Mouse (Mus musculus): ENCODE results near the gene Ltb. TPM values are rescaled to one million over a fixed set of nuclear protein-coding genes. Genes with fewer than 3 reads are reported as not detected.

The Ltb gene
- polyA plus RNA-seq, 1 experiment: 0.05 TPM

GRCm38 (mm10) chr17:35195631-35196320 is 1.5 kb downstream of the Ltb start:
- Histone ChIP-seq H3K27me3 (ENCODE audit: control insufficient read depth, insufficient read depth, insufficient read length) (no peaks in the 10 kb centered on the region), H3K4me3 (peak overlapping the region; percentile 16), H3ac (ENCODE audit: control insufficient read depth, insufficient read length) (peak overlapping the region; percentile 45), H3K79me2 (ENCODE audit: control insufficient read depth, insufficient read depth) (no peaks in the 10 kb centered on the region), H3K36me3 (ENCODE audit: control insufficient read depth, insufficient read depth) (no peaks in the 10 kb centered on the region), H3K4me2 (ENCODE audit: low read depth) (peak overlapping the region; percentile 87)
- TF ChIP-seq TCF3 (IDR thresholded peaks at IDR 0.05; ENCODE audit: insufficient read length, low read depth) (no peak), MYOD1 (IDR thresholded peaks at IDR 0.05; ENCODE audit: control insufficient read depth in 1 of 3, insufficient read length in 2 of 3, low read depth in 2 of 3) (peak in 1 of 3 experiments; percentile 16), MYOG (IDR thresholded peaks at IDR 0.05; ENCODE audit: control insufficient read depth in 1 of 3, insufficient read depth in 1 of 3, insufficient read length in 2 of 3, low read depth in 2 of 3) (peak in 2 of 3 experiments; percentile 8 to 34)

- no peaks in the 10 kb centered on the region for H3K27me3 ChIP-seq (ENCODE audit: control insufficient read depth, insufficient read depth, insufficient read length)
These were observed 2.0 kb downstream of the Ltb start for GRCm38 (mm10) chr17:35196321-35196641.

GRCm38 (mm10) chr17:35197126-35197525 is 2.9 kb downstream of the Ltb start:
- TF ChIP-seq E2F4 (IDR thresholded peaks at IDR 0.05; ENCODE audit: insufficient read depth) (no peak), POLR2A (IDR thresholded peaks at IDR 0.05; ENCODE audit: insufficient read length, low read depth) (no peak), MAX (IDR thresholded peaks at IDR 0.05; ENCODE audit: low read depth) (no peak), SRF (IDR thresholded peaks at IDR 0.05; ENCODE audit: control insufficient read depth, insufficient read length, low read depth) (no peak), TCF3 (IDR thresholded peaks at IDR 0.05; ENCODE audit: insufficient read length, low read depth) (no peak), MYOD1 (IDR thresholded peaks at IDR 0.05; ENCODE audit: control insufficient read depth in 1 of 3, insufficient read length in 2 of 3, low read depth in 2 of 3) (no peak), TCF12 (IDR thresholded peaks at IDR 0.05; ENCODE audit: insufficient read depth, poor library complexity, severe bottlenecking) (no peak), MYOG (IDR thresholded peaks at IDR 0.05; ENCODE audit: control insufficient read depth in 1 of 3, insufficient read depth in 1 of 3, insufficient read length in 2 of 3, low read depth in 2 of 3) (no peak), CEBPB (IDR thresholded peaks at IDR 0.05; ENCODE audit: insufficient read depth, poor library complexity, severe bottlenecking) (no peak), USF1 (IDR thresholded peaks at IDR 0.05; ENCODE audit: low read depth) (no peak), REST (IDR thresholded peaks at IDR 0.05; ENCODE audit: insufficient read depth, insufficient read length) (no peak), POLR2AphosphoS2 (IDR thresholded peaks at IDR 0.05; ENCODE audit: insufficient read length, low read depth) (no peak)
- H3K27me3 ChIP-seq (ENCODE audit: control insufficient read depth, insufficient read depth, insufficient read length): no peaks in the 10 kb centered on the region
- H3K4me2 ChIP-seq (ENCODE audit: low read depth): no peak overlapping the region
- H3K79me2 ChIP-seq (ENCODE audit: control insufficient read depth, insufficient read depth): no peaks in the 10 kb centered on the region
- H3K4me3 ChIP-seq: no peak overlapping the region
- no peak overlapping the region for H3ac ChIP-seq (ENCODE audit: control insufficient read depth, insufficient read length)
- H3K36me3 ChIP-seq (ENCODE audit: control insufficient read depth, insufficient read depth): no peaks in the 10 kb centered on the region

More at GRCm38 (mm10) chr17:35196321-35196641, 2.0 kb downstream of the Ltb start:
- Histone ChIP-seq H3K79me2 (ENCODE audit: control insufficient read depth, insufficient read depth) (no peaks in the 10 kb centered on the region), H3K4me3 (peak overlapping the region; percentile 16), H3ac (ENCODE audit: control insufficient read depth, insufficient read length) (peak overlapping the region; percentile 45), H3K36me3 (ENCODE audit: control insufficient read depth, insufficient read depth) (no peaks in the 10 kb centered on the region), H3K4me2 (ENCODE audit: low read depth) (peak overlapping the region; percentile 87)
- TF ChIP-seq MYOD1 (IDR thresholded peaks at IDR 0.05; ENCODE audit: control insufficient read depth in 1 of 3, insufficient read length in 2 of 3, low read depth in 2 of 3): peak in 2 of 3 experiments; percentile 34 to 48
- peak in 1 of 3 experiments; percentile 19 for TF ChIP-seq MYOG (IDR thresholded peaks at IDR 0.05; ENCODE audit: control insufficient read depth in 1 of 3, insufficient read depth in 1 of 3, insufficient read length in 2 of 3, low read depth in 2 of 3)
- TF ChIP-seq SRF (IDR thresholded peaks at IDR 0.05; ENCODE audit: control insufficient read depth, insufficient read length, low read depth): no peak

- Histone ChIP-seq H3K79me2 (ENCODE audit: control insufficient read depth, insufficient read depth) (no peaks in the 10 kb centered on the region), H3K4me2 (ENCODE audit: low read depth) (no peak overlapping the region), H3K4me3 (no peak overlapping the region), H3K36me3 (ENCODE audit: control insufficient read depth, insufficient read depth) (no peaks in the 10 kb centered on the region), H3K27me3 (ENCODE audit: control insufficient read depth, insufficient read depth, insufficient read length) (no peaks in the 10 kb centered on the region), H3ac (ENCODE audit: control insufficient read depth, insufficient read length) (no peak overlapping the region)
- no peak for TF ChIP-seq POLR2A (IDR thresholded peaks at IDR 0.05; ENCODE audit: insufficient read length, low read depth)
- no peak for TF ChIP-seq MAX (IDR thresholded peaks at IDR 0.05; ENCODE audit: low read depth)
- no peak for TF ChIP-seq CEBPB (IDR thresholded peaks at IDR 0.05; ENCODE audit: insufficient read depth, poor library complexity, severe bottlenecking)
- TF ChIP-seq POLR2AphosphoS2 (IDR thresholded peaks at IDR 0.05; ENCODE audit: insufficient read length, low read depth): no peak
- TF ChIP-seq TCF3 (IDR thresholded peaks at IDR 0.05; ENCODE audit: insufficient read length, low read depth): no peak
- TF ChIP-seq SRF (IDR thresholded peaks at IDR 0.05; ENCODE audit: control insufficient read depth, insufficient read length, low read depth): no peak
- TF ChIP-seq TCF12 (IDR thresholded peaks at IDR 0.05; ENCODE audit: insufficient read depth, poor library complexity, severe bottlenecking): no peak
- no peak for TF ChIP-seq REST (IDR thresholded peaks at IDR 0.05; ENCODE audit: insufficient read depth, insufficient read length)
- TF ChIP-seq MYOD1 (IDR thresholded peaks at IDR 0.05; ENCODE audit: control insufficient read depth in 1 of 3, insufficient read length in 2 of 3, low read depth in 2 of 3): no peak
- no peak for TF ChIP-seq E2F4 (IDR thresholded peaks at IDR 0.05; ENCODE audit: insufficient read depth)
- TF ChIP-seq USF1 (IDR thresholded peaks at IDR 0.05; ENCODE audit: low read depth): no peak
- TF ChIP-seq MYOG (IDR thresholded peaks at IDR 0.05; ENCODE audit: control insufficient read depth in 1 of 3, insufficient read depth in 1 of 3, insufficient read length in 2 of 3, low read depth in 2 of 3): no peak
These were observed 3.8 kb downstream of the Ltb start for GRCm38 (mm10) chr17:35198029-35198428.

- no peak overlapping the region for H3K4me2 ChIP-seq (ENCODE audit: low read depth)
- H3ac ChIP-seq (ENCODE audit: control insufficient read depth, insufficient read length): no peak overlapping the region
- TF ChIP-seq MAX (IDR thresholded peaks at IDR 0.05; ENCODE audit: low read depth) (no peak), MYOG (IDR thresholded peaks at IDR 0.05; ENCODE audit: control insufficient read depth in 1 of 3, insufficient read depth in 1 of 3, insufficient read length in 2 of 3, low read depth in 2 of 3) (no peak), POLR2AphosphoS2 (IDR thresholded peaks at IDR 0.05; ENCODE audit: insufficient read length, low read depth) (no peak), TCF3 (IDR thresholded peaks at IDR 0.05; ENCODE audit: insufficient read length, low read depth) (no peak), SRF (IDR thresholded peaks at IDR 0.05; ENCODE audit: control insufficient read depth, insufficient read length, low read depth) (no peak), POLR2A (IDR thresholded peaks at IDR 0.05; ENCODE audit: insufficient read length, low read depth) (no peak)
- H3K27me3 ChIP-seq (ENCODE audit: control insufficient read depth, insufficient read depth, insufficient read length): no peaks in the 10 kb centered on the region
- no peaks in the 10 kb centered on the region for H3K79me2 ChIP-seq (ENCODE audit: control insufficient read depth, insufficient read depth)
- H3K36me3 ChIP-seq (ENCODE audit: control insufficient read depth, insufficient read depth): no peaks in the 10 kb centered on the region
- H3K4me3 ChIP-seq: no peak overlapping the region
These were observed 4.7 kb downstream of the Ltb start for GRCm38 (mm10) chr17:35198946-35199345.
